Mouse (Mus musculus) forebrain, embryonic 10.5 days (tissue): ENCODE results near the gene Syt1. TPM values are rescaled to one million over a fixed set of nuclear protein-coding genes. Genes with fewer than 3 reads are reported as not detected.

Experiments used
- DNase-seq: peaks from one replicate; pipeline ENCODE4 v3.0.0-alpha.2; 2017; ENCODE audit warnings: low spot score; ENCODE audit errors: extremely low spot score
- H3K27ac ChIP-seq: fragments of 300-500 bp; sonication (generic); 2 replicates; pipeline ENCODE4 v1.5.1; 2016; ENCODE audit warnings: mild to moderate bottlenecking
- H3K27me3 ChIP-seq: fragments of 300-500 bp; sonication (generic); 2 replicates; pipeline ENCODE4 v1.6.1; 2016; ENCODE audit warnings: mild to moderate bottlenecking; ENCODE audit not compliant: poor library complexity, severe bottlenecking
- H3K36me3 ChIP-seq: fragments of 300-500 bp; sonication (generic); replicated peaks from 2 replicates; pipeline ENCODE4 v1.6.1; 2016; ENCODE audit warnings: mild to moderate bottlenecking, moderate library complexity
- H3K4me1 ChIP-seq: fragments of 300-500 bp; sonication (generic); 2 replicates; pipeline ENCODE4 v1.6.1; 2016
- H3K4me3 ChIP-seq: fragments of 300-500 bp; sonication (generic); 2 replicates; pipeline ENCODE4 v1.5.1; 2016; ENCODE audit warnings: mild to moderate bottlenecking, moderate library complexity
- H3K9me3 ChIP-seq: fragments of 300-500 bp; sonication (generic); 2 replicates; pipeline ENCODE4 v1.6.1; 2016; ENCODE audit warnings: mild to moderate bottlenecking, moderate library complexity
- WGBS: fragments of 180-500 bp; shearing (Covaris S2); methylation state at CpG from one replicate; pipeline ENCODE4 v1.1.7; 2016; 5-methylcytosine and 5-hydroxymethylcytosine counted together
- polyA plus RNA-seq: library from polyadenylated mRNA; unstranded; fragments of >200 nt; fragmentation: Nextera tagmentation; extraction: Ambion mirVana; gene quantifications from 2 replicates; pipeline ENCODE4 v1.2.1, GENCODE M21; 2016

The Syt1 gene
- polyA plus RNA-seq, 1 experiment from 2014 or later: 3.8 TPM

DNA sequence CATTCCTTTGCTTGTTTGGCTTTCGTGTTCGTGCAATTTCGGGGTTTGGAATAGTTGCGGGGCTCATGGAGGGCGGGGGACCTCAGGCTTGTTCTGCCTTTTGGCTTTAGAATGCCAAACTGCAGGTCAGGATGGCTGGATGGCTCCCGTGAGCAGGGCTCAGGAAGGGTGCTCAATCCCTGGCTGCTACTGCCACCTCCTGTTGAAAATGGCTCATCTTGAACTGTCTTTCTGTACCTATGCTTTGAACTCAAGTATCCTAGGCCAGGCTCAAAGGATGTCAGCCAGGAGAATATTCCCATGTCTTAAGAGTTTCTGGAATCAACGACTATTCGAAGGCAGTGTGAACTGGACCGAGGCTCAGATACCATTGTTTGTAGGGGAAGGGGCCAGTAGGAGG, 473.1 kb downstream of the Syt1 start:
- no peak overlapping the region for H3K4me3 ChIP-seq
- no peak overlapping the region for H3K27ac ChIP-seq
- 0 out of 2 replicates have a peak, but pooled peaks cover 5% of the 10 kb centered on the region for H3K4me1 ChIP-seq
- H3K36me3 ChIP-seq: no peaks in the 10 kb centered on the region
- no peaks in the 10 kb centered on the region for H3K9me3 ChIP-seq
- H3K27me3 ChIP-seq: no peaks in the 10 kb centered on the region
- no peak for DNase-seq
- 69% methylated on average over 9 of the region's 9 CpGs for WGBS

GRCm38 (mm10) chr10:108535922-108536321, 474.9 kb downstream of the Syt1 start:
- Histone ChIP-seq H3K27me3 (no peaks in the 10 kb centered on the region), H3K4me3 (no peak overlapping the region)
- 60% methylated on average over 5 of the region's 5 CpGs for WGBS

DNA sequence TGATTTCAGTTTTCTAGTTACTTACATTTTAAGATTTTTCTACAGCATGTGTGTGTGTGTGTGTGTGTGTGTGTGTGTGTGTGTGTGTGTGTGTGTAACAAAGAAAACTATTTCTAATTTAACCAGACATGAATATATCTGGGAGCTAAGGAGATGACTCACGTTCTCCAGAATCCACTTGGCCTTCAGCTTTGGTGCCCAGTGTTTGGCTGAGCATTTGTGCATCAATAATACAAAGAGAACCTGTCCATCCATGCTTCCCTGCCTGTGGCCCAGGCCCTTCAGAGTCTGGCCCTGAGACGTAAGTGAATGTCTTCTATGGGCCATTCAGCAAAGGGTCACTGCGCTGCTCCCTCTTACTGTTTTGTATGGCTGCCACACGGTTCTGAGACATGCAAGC, 476.7 kb downstream of the Syt1 start:
- peaks cover 14% of the 10 kb centered on the region for H3K4me1 ChIP-seq
- whole genome bisulfite sequencing: 86% methylated on average over 4 of the region's 4 CpGs
- H3K9me3 ChIP-seq: no peaks in the 10 kb centered on the region
- H3K4me3 ChIP-seq: no peak overlapping the region
- no peak for DNase-seq
- no peaks in the 10 kb centered on the region for H3K27me3 ChIP-seq
- no peaks in the 10 kb centered on the region for H3K36me3 ChIP-seq
- H3K27ac ChIP-seq: no peak overlapping the region

More at GRCm38 (mm10) chr10:108535922-108536321, 474.9 kb downstream of the Syt1 start:
- DNase-seq: no peak
- no peak overlapping the region for H3K27ac ChIP-seq
- no peaks in the 10 kb centered on the region for H3K36me3 ChIP-seq
- no peaks in the 10 kb centered on the region for H3K9me3 ChIP-seq
- H3K4me1 ChIP-seq: peaks cover 14% of the 10 kb centered on the region

DNA sequence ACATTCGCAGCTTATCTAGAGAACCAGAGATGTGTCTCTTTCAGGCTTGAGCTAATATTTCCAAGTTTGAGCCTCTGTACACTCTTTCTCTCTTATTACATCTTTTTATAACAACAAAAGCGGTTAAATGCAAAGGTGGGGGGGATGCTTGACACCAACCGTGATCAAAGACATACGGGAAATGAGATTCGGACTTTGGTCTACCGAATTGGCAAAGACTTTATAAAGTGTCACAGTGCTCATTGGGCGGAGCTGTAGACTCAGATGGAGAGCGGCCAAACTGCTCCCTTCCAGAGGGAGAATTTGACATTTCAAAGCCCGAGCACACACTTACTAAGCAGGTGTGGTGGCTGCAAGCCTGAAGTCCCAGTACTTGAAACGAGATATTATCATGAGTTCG, 477.9 kb downstream of the Syt1 start:
- WGBS: 94% methylated on average over 11 of the region's 11 CpGs
- H3K9me3 ChIP-seq: no peaks in the 10 kb centered on the region
- no peaks in the 10 kb centered on the region for H3K36me3 ChIP-seq
- H3K27ac ChIP-seq: no peak overlapping the region
- DNase-seq: no peak
- no peaks in the 10 kb centered on the region for H3K27me3 ChIP-seq
- H3K4me1 ChIP-seq: peaks cover 14% of the 10 kb centered on the region
- no peak overlapping the region for H3K4me3 ChIP-seq

DNA sequence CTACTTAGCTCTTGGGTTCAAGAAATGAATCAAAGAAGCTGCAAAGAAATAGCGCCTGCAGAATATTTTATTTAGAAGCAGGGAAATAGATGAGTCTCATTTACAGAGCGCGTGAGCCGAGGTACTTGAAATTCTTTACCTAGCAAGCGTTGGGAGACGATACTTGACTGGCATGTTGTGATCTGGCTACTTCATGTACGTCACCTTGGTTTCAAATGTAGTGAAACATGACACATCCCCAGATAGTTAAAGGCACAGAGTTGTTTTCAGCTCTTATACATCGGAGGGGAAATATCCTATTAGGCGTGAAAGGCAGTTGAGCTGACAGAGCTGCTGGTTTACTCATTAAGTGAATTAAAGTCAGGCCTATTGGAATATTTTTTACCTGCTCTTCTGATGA, 478.5 kb downstream of the Syt1 start:
- H3K27me3 ChIP-seq: no peaks in the 10 kb centered on the region
- 90% methylated on average over 9 of the region's 9 CpGs for WGBS
- H3K4me3 ChIP-seq: no peak overlapping the region
- no peaks in the 10 kb centered on the region for H3K36me3 ChIP-seq
- no peak overlapping the region for H3K27ac ChIP-seq
- no peaks in the 10 kb centered on the region for H3K9me3 ChIP-seq
- no peak for DNase-seq
- H3K4me1 ChIP-seq: peaks cover 14% of the 10 kb centered on the region

DNA sequence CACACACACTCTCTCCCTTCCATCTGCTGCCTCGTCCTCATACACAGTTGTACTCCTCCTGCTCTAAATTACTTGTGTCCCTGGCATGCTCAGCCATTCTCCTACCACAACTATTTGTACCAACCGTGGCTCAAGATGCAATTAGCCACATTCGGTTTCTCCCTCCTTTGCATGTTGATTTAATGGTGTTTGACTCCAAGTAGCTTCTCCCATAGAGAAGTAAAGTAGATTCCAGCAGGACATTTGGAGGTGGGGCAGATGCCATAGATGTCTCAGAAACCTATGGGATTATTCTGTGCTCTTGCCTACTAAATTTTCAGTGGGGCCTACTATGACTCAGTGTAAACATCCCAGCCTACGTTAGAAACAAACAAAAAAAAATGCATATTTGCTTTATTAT, 479.1 kb downstream of the Syt1 start:
- Histone ChIP-seq H3K36me3 (no peaks in the 10 kb centered on the region), H3K4me3 (no peak overlapping the region), H3K4me1 (peaks cover 14% of the 10 kb centered on the region), H3K27me3 (no peaks in the 10 kb centered on the region), H3K9me3 (no peaks in the 10 kb centered on the region), H3K27ac (peak overlapping the region; percentile 51)
- no peak for DNase-seq
- 70% methylated on average over 4 of the region's 4 CpGs for WGBS

GRCm38 (mm10) chr10:108531111-108531510, 479.7 kb downstream of the Syt1 start:
- peak overlapping the region; percentile 51 for H3K27ac ChIP-seq
- no peaks in the 10 kb centered on the region for H3K36me3 ChIP-seq
- WGBS: 38% methylated on average over 4 of the region's 4 CpGs
- no peaks in the 10 kb centered on the region for H3K27me3 ChIP-seq
- no peaks in the 10 kb centered on the region for H3K9me3 ChIP-seq
- H3K4me3 ChIP-seq: no peak overlapping the region
- peaks cover 13% of the 10 kb centered on the region for H3K4me1 ChIP-seq
- DNase-seq: no peak

DNA sequence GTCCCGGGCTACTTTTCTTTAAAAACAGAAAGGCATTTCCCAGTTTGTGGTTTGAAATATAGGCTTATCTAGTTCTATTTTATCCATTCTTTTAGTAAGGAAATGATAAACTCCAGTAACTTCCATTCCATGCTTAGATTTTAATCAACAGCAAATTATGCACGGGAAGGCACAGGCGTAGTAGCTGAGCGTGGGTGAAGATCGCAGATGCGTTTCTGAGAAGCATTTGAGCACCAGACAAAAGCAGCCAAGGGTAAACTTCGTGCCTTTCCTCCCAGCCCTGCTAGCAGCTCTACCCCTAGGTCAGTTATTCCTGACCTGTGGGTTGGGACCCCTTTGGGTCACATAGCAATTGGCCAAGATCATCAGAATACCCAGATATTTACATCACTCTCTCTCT, 482.4 kb downstream of the Syt1 start:
- no peaks in the 10 kb centered on the region for H3K36me3 ChIP-seq
- WGBS: 90% methylated on average over 7 of the region's 7 CpGs
- H3K4me3 ChIP-seq: no peak overlapping the region
- no peaks in the 10 kb centered on the region for H3K27me3 ChIP-seq
- H3K9me3 ChIP-seq: no peaks in the 10 kb centered on the region
- peaks cover 26% of the 10 kb centered on the region for H3K4me1 ChIP-seq
- H3K27ac ChIP-seq: no peak overlapping the region
- DNase-seq: no peak

DNA sequence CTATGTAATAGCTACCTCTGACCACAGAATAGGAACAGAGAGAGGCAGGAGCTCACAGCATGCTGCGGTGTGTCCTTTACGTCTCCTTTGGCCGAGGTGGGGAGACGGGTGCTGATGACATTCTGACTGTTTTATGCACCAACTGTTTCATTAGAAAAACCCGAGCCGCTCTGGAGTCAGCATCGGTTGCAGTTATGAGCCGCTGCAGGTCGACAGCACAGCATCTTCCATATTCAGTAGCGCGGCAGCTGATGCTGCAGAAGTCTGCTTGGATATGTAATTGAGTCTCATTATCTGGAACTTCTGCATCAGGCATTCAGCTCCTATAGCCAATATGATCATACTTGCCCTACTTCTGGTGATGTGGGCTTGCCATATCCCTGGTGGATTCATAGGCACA, 485.3 kb downstream of the Syt1 start:
- no peak overlapping the region for H3K27ac ChIP-seq
- H3K4me1 ChIP-seq: peaks cover 17% of the 10 kb centered on the region
- no peaks in the 10 kb centered on the region for H3K9me3 ChIP-seq
- DNase-seq: no peak
- H3K4me3 ChIP-seq: no peak overlapping the region
- no peaks in the 10 kb centered on the region for H3K27me3 ChIP-seq
- 93% methylated on average over 11 of the region's 11 CpGs for WGBS
- H3K36me3 ChIP-seq: no peaks in the 10 kb centered on the region

- H3K36me3 ChIP-seq: no peaks in the 10 kb centered on the region
- H3K4me3 ChIP-seq: no peak overlapping the region
- 47% methylated on average over 6 of the region's 6 CpGs for WGBS
- peaks cover 17% of the 10 kb centered on the region for H3K4me1 ChIP-seq
- peak overlapping the region; percentile 44 for H3K27ac ChIP-seq
- H3K9me3 ChIP-seq: no peaks in the 10 kb centered on the region
- DNase-seq: no peak
- no peaks in the 10 kb centered on the region for H3K27me3 ChIP-seq
Observed at GRCm38 (mm10) chr10:108524306-108525029, 486.3 kb downstream of the Syt1 start.

DNA sequence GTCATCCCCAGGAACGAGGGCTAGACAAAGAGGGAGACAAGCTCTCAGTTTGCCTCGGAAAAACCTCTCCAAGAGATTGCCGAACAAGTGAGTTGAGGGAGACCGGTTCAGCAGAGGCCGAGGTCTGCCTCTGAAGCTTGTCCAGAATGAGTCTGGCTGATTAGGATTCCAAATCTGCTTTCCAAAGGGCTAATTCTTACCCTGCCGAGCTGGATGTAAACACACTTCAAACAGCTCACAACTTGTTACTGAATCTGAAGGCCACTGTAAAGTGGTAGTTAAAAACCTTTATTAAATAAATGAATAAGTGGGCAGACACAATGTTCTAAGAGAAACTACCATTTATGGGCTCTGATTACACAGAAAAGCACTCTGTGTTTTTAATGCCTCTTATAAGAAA, 491.6 kb downstream of the Syt1 start:
- H3K9me3 ChIP-seq: no peaks in the 10 kb centered on the region
- H3K27ac ChIP-seq: no peak overlapping the region
- H3K4me1 ChIP-seq: peaks cover 12% of the 10 kb centered on the region
- WGBS: 52% methylated on average over 6 of the region's 6 CpGs
- H3K36me3 ChIP-seq: no peaks in the 10 kb centered on the region
- H3K27me3 ChIP-seq: no peaks in the 10 kb centered on the region
- H3K4me3 ChIP-seq: no peak overlapping the region
- DNase-seq: no peak

- Histone ChIP-seq H3K27me3 (no peaks in the 10 kb centered on the region), H3K4me1 (peaks cover 7% of the 10 kb centered on the region; the same call in 1 of the 2 replicates), H3K9me3 (no peaks in the 10 kb centered on the region), H3K4me3 (no peak overlapping the region), H3K27ac (no peak overlapping the region), H3K36me3 (no peaks in the 10 kb centered on the region)
- no peak for DNase-seq
- 82% methylated on average over 9 of the region's 9 CpGs for whole genome bisulfite sequencing
Observed at GRCm38 (mm10) chr10:108517076-108517475, 493.7 kb downstream of the Syt1 start.

- peaks cover 7% of the 10 kb centered on the region; the same call in 1 of the 2 replicates for H3K4me1 ChIP-seq
- no peaks in the 10 kb centered on the region for H3K9me3 ChIP-seq
- H3K27ac ChIP-seq: no peak overlapping the region
- H3K4me3 ChIP-seq: no peak overlapping the region
- no peaks in the 10 kb centered on the region for H3K27me3 ChIP-seq
- no peak for DNase-seq
- H3K36me3 ChIP-seq: no peaks in the 10 kb centered on the region
- 65% methylated on average over 7 of the region's 7 CpGs for WGBS
Observed at GRCm38 (mm10) chr10:108514671-108515070, 496.1 kb downstream of the Syt1 start.
